Mouse (Mus musculus) E14TG2a.4 (cell line): ENCODE results near the gene Csnk1g1.
A peak's percentile ranks its signal among the peaks of the same experiment; 100 is the strongest.

Experiments
- H3K27me3 ChIP-seq: 2 replicates; pipeline ENCODE4 v1.6.1; 2014; ENCODE audit warnings: low read length, control low read depth; ENCODE audit not compliant: insufficient read depth
- H3K36me3 ChIP-seq: 2 replicates; pipeline ENCODE4 v1.6.1; 2014; ENCODE audit warnings: low read length, control low read depth; ENCODE audit not compliant: insufficient read depth
- H3K4me1 ChIP-seq: replicated peaks from 2 replicates; pipeline ENCODE4 v1.6.1; 2014; ENCODE audit warnings: low read depth, low read length, control low read depth
- H3K4me3 ChIP-seq: replicated peaks from 2 replicates; pipeline ENCODE4 v1.5.1; 2014; ENCODE audit warnings: mild to moderate bottlenecking, low read length
- H3K9me3 ChIP-seq: 2 replicates; pipeline ENCODE4 v1.6.1; 2014; ENCODE audit warnings: low read length, control low read depth
- CTCF ChIP-seq: conservative IDR thresholded peaks from 2 replicates; pipeline ENCODE4 v1.5.1; 2014; ENCODE audit warnings: low read length
- NANOG ChIP-seq: IDR thresholded peaks from 2 replicates; pipeline ENCODE4 v1.6.1; 2014; ENCODE audit warnings: borderline replicate concordance, low read length, mixed read lengths
- POU5F1 ChIP-seq: IDR thresholded peaks from 2 replicates; pipeline ENCODE4 v1.6.1; 2014; ENCODE audit warnings: low read length, borderline replicate concordance

Gene Csnk1g1

DNA sequence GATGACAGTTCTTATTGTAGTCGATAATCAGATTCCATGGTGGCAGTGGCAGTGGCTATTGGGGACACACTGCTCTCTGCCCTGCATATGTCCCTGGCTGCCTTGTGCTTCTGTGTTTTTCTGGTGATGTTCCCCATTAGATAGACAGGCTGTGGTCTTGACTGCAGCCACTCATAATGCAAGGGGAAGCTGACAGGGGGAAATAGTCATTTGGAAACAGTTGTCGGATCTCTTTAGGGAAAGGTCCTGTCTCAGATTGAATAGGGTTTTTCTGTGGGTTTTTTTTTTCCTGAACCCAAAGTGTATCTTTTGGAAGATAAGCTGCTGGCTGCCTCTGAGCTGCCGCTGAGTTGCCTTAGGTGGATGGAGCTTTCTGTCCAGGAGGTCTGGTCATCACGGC lies 173.3 kb downstream of the Csnk1g1 start:
- Histone ChIP-seq H3K27me3 (peaks cover 9% of the 10 kb centered on the region), H3K4me1 (peaks cover 5% of the 10 kb centered on the region), H3K9me3 (peaks cover 6% of the 10 kb centered on the region), H3K36me3 (no peaks in the 10 kb centered on the region; the same call in 1 of the 2 replicates), H3K4me3 (no peak overlapping the region)
- TF ChIP-seq CTCF = no peak
- no peak for TF ChIP-seq NANOG
- no peak for TF ChIP-seq POU5F1

DNA sequence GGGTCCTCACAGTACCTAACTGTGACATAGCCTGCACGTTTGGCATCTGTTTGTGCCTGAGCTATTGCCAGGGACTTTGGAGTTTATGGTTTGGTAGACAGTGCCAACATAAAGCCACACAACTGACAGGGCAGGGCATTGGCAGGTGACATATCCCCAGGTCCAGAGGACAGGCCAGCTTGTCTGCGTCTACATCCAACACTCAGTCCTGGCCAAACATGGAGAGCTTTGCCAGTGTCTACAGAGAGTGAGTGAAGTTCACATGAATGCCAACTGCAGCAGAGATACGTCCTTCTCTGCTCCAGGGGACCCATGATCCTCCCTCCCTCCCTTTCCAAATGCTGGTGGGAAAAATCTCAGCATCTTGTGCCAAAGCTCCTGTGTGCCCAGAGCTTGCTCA lies 175.4 kb downstream of the Csnk1g1 start:
- H3K4me1 ChIP-seq = peaks cover 25% of the 10 kb centered on the region
- peaks cover 12% of the 10 kb centered on the region for H3K36me3 ChIP-seq
- TF ChIP-seq CTCF = no peak
- TF ChIP-seq NANOG = no peak
- no peak for TF ChIP-seq POU5F1
- H3K9me3 ChIP-seq = peaks cover 6% of the 10 kb centered on the region
- no peaks in the 10 kb centered on the region for H3K27me3 ChIP-seq
- no peak overlapping the region for H3K4me3 ChIP-seq

DNA sequence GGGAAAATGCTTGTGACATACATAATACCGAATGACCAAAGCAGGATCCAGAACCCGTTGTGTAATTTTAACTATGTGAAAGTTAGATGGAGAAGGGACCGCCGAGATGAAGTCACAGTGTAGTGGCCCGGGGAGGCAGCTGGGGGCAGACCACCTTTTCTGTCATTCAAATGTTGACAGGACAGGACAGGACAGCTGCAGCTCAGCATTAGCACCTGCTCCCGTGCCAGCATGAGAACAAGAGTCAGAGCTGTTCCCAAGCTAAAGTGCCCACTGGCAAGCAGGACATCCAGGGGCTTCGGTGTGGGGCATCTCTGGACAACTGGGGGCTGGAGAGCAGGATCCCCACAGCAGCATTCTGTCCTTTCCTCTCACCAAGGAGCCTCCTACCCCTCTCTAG lies 178.3 kb downstream of the Csnk1g1 start:
- Histone ChIP-seq H3K27me3 (no peaks in the 10 kb centered on the region), H3K4me3 (no peak overlapping the region)

DNA sequence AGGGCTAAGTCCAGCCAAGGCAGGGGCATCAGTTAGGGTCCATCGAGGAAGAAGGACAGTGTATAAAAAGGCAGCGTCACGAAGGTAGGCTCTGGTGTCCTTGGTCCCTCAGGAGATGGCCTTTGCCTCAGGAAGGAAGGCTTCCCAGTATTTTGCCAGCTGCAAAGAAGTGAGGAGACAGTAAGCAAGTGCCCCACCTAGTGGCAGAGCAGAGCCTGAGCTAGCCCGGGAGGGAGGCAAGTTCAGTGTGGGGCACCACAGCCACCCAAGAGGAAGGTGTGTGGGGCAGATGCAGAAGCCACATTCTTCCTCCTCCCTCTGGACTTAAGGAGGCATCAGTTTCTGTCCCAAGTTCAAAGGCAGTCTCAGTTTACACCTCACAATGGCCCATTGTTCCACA lies 179.7 kb downstream of the Csnk1g1 start:
- Histone ChIP-seq H3K36me3 (peaks cover 50% of the 10 kb centered on the region), H3K27me3 (no peaks in the 10 kb centered on the region), H3K9me3 (peaks cover 6% of the 10 kb centered on the region), H3K4me3 (no peak overlapping the region), H3K4me1 (peaks cover 30% of the 10 kb centered on the region)
- TF ChIP-seq NANOG (peak; percentile 47; the same call in 1 of the 2 replicates), CTCF (peak; percentile 78), POU5F1 (no peak)

More for the DNA sequence above, 178.3 kb downstream of the Csnk1g1 start:
- H3K4me1 ChIP-seq = peaks cover 30% of the 10 kb centered on the region
- peaks cover 37% of the 10 kb centered on the region for H3K36me3 ChIP-seq
- peaks cover 6% of the 10 kb centered on the region for H3K9me3 ChIP-seq
- TF ChIP-seq CTCF = no peak
- TF ChIP-seq NANOG = no peak
- TF ChIP-seq POU5F1 = no peak

DNA sequence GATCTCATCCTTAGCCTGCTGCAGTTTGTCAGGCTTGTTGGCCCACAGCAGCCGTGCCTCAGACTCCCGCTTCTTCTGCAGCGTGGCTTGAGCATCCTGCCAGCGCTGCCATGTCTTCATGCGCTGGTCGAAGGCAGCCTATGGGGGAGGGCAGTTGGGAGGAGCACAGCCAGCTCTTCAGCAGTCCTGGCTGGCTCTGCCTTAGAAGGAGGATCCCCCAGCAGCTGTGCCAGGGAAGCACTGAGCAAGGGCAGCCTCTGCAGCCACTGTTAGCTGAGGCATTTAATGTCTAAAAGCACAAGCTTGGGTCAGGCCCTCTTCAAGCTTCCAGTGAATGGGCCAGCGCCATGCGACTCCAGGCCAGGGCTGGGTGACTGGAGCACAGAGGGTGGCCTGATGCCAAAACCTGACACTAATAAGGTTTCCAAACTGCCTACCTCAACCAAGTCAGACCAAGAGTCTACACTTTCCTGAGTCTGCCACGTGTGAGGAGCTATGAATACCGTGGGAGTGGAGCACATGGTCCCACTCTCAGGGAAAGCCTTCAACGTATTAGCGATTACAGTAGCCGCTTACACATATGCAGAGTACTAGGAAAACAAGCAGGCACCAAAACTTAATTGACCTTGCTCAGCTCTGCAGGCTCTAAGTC lies 182.0 kb downstream of the Csnk1g1 start:
- Histone ChIP-seq H3K9me3 (no peaks in the 10 kb centered on the region), H3K36me3 (peaks cover 67% of the 10 kb centered on the region), H3K4me1 (peaks cover 37% of the 10 kb centered on the region), H3K4me3 (no peak overlapping the region), H3K27me3 (no peaks in the 10 kb centered on the region)
- TF ChIP-seq POU5F1 (no peak), CTCF (no peak)

DNA sequence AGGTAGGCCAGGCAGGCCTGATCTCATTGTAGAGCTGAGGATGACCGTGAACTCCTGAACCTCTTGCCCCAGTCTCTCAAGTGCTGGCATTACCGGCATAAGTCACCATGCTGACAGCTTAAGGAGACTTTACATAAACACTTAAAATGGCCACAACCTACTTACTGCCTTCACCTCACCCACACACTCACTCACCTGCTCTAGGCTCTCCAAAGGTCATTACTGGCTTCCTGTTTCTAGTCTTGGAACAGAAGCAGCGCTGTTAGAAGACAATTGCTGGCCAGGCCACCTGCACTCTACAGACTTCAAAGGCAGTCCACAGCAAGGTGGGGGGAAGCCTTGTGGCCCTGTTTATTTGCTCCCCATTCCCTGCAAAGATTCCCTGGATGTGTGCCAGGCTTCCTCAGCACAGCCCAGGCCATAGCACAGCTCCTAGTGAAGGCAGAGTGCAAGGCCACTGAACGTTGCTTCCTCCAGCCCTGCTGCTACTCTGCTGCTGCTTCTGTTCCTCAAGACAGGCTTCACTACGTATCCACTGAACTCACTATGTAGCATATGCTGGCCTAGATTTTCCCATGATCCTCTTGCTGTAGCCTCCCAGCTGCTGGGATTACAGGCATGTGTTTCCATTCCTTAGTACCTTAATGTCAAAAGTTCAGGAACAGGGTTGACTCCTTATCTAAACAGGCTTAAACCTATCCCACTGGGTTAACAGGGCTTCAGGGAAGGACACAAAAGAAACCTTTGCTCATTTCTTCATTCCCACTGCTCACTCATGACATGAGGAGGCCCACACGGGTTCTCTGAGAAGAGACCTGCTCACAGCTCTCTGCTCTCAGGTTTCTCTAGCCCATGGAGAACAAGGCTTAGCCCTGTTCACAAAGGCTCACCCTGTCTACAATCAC lies 182.9 kb downstream of the Csnk1g1 start:
- no peaks in the 10 kb centered on the region for H3K27me3 ChIP-seq
- peaks cover 36% of the 10 kb centered on the region for H3K4me1 ChIP-seq
- H3K36me3 ChIP-seq = peaks cover 76% of the 10 kb centered on the region
- H3K4me3 ChIP-seq = no peak overlapping the region
- H3K9me3 ChIP-seq = no peaks in the 10 kb centered on the region
- TF ChIP-seq CTCF = no peak
- no peak for TF ChIP-seq NANOG
- TF ChIP-seq POU5F1 = no peak

DNA sequence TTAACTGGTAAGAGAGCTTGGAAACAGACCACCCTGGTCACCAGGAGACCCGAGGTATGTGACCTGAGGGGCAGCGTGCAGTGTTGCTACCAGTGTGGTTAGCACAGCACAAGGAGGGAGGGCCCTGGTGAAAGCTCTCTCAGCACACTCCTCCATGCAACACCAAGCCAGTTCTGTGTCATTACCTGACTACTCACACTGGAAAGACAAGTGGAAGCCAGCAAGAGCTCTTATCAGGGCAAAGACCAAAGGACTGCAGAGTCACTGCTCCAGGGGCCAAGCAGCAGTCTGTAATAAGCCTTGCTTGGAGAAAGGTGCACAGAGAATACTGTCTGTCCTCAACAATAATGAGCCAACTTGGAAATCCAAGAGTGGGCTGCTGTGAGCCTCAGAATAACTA lies 183.9 kb downstream of the Csnk1g1 start:
- Histone ChIP-seq H3K27me3 (no peaks in the 10 kb centered on the region), H3K36me3 (peaks cover 79% of the 10 kb centered on the region), H3K9me3 (no peaks in the 10 kb centered on the region), H3K4me3 (no peak overlapping the region), H3K4me1 (peaks cover 31% of the 10 kb centered on the region)
- TF ChIP-seq POU5F1 (no peak), CTCF (no peak), NANOG (no peak)
